Mouse (Mus musculus) midbrain, postnatal 0 days (tissue): ENCODE results near the gene Shroom3. TPM values are rescaled to one million over a fixed set of nuclear protein-coding genes. Genes with fewer than 3 reads are reported as not detected.

Source experiments
- ATAC-seq: fragments of 200-750 bp; cut with Nextera tagmentation; 2 replicates; pipeline ENCODE4 v1.8.0; 2017; ENCODE audit warnings: moderate number of reproducible peaks, mild to moderate bottlenecking, moderate TSS enrichment, moderate library complexity; ENCODE audit not compliant: low FRiP score
- DNase-seq: peaks from one replicate; pipeline ENCODE4 v3.0.0-alpha.2; 2015; ENCODE audit warnings: low spot score
- H3K27ac ChIP-seq: fragments of 300-500 bp; sonication (generic); 2 replicates; pipeline ENCODE4 v1.5.1; 2014; ENCODE audit warnings: low read depth, mild to moderate bottlenecking, low read length, mixed read lengths
- H3K27me3 ChIP-seq: fragments of 300-500 bp; sonication (generic); 2 replicates; pipeline ENCODE4 v1.6.1; 2014; ENCODE audit warnings: low read length, control low read depth, mixed read lengths; ENCODE audit not compliant: insufficient read depth
- H3K36me3 ChIP-seq: fragments of 300-500 bp; sonication (generic); 2 replicates; pipeline ENCODE4 v1.6.1; 2014; ENCODE audit warnings: low read length, control low read depth, mixed read lengths; ENCODE audit not compliant: insufficient read depth
- H3K4me1 ChIP-seq: fragments of 300-500 bp; sonication (generic); 2 replicates; pipeline ENCODE4 v1.6.1; 2014; ENCODE audit warnings: mild to moderate bottlenecking, control low read depth, antibody characterized with exemption, low read length, mixed read lengths; ENCODE audit not compliant: insufficient read depth
- H3K4me2 ChIP-seq: fragments of 300-500 bp; sonication (generic); 2 replicates; pipeline ENCODE4 v1.6.1; 2014; ENCODE audit warnings: low read depth, mild to moderate bottlenecking, low read length, mixed read lengths; ENCODE audit not compliant: poor library complexity, severe bottlenecking
- H3K4me3 ChIP-seq: fragments of 300-500 bp; sonication (generic); 2 replicates; pipeline ENCODE4 v1.5.1; 2014; ENCODE audit warnings: low read depth, mild to moderate bottlenecking, low read length, moderate library complexity
- H3K9ac ChIP-seq: fragments of 300-500 bp; sonication (generic); replicated peaks from 2 replicates; pipeline ENCODE4 v1.6.1; 2014; ENCODE audit warnings: mild to moderate bottlenecking, low read length, moderate library complexity, mixed read lengths; ENCODE audit not compliant: poor library complexity, severe bottlenecking
- H3K9me3 ChIP-seq: fragments of 300-500 bp; sonication (generic); 2 replicates; pipeline ENCODE4 v1.6.1; 2016; ENCODE audit warnings: low read length, control low read depth
- CTCF ChIP-seq: IDR thresholded peaks from 2 replicates; pipeline ENCODE4 v1.5.1; 2016; ENCODE audit warnings: antibody characterized with exemption, mild to moderate bottlenecking
- WGBS: fragments of 180-500 bp; shearing (Covaris S2); extraction: QIAGEN DNeasy Blood & Tissue Kit; methylation state at CpG from one replicate; pipeline ENCODE4 v1.1.7; 2014; 5-methylcytosine and 5-hydroxymethylcytosine counted together
- polyA plus RNA-seq: library from polyadenylated mRNA; unstranded; fragments of >200 nt; fragmentation: Nextera tagmentation; extraction: Ambion mirVana; gene quantifications from 2 replicates; pipeline ENCODE4 v1.2.1, GENCODE M21; 2015
- total RNA-seq: library from RNA; depleted of rRNA; stranded (reverse); fragments of >200 nt; gene quantifications from 2 replicates; pipeline ENCODE4 v1.2.3, GENCODE M21; 2014

Shroom3 gene
- total and polyA plus RNA-seq, 2 experiments from 2014 or later, result 1.2 to 8.1 TPM

- H3K4me3 ChIP-seq, result no peak overlapping the region
- ATAC-seq, result no peak
- WGBS, result 69% methylated on average over 16 of the region's 16 CpGs
- DNase-seq, result peak; percentile 42
- H3K27ac ChIP-seq, result no peak overlapping the region
- H3K9ac ChIP-seq, result no peak overlapping the region
- H3K4me1 ChIP-seq, result no peaks in the 10 kb centered on the region
- no peak overlapping the region for H3K4me2 ChIP-seq
- no peaks in the 10 kb centered on the region for H3K9me3 ChIP-seq
- no peaks in the 10 kb centered on the region for H3K27me3 ChIP-seq
- H3K36me3 ChIP-seq, result no peaks in the 10 kb centered on the region
- no peak for TF ChIP-seq CTCF
Observed at GRCm38 (mm10) chr5:92692206-92693007, 9.2 kb downstream of the Shroom3 start.

GRCm38 (mm10) chr5:92693744-92694143 is 10.5 kb downstream of the Shroom3 start:
- 89% methylated on average over 3 of the region's 3 CpGs for WGBS
- no peak overlapping the region for H3K4me2 ChIP-seq
- ATAC-seq, result no peak
- H3K36me3 ChIP-seq, result no peaks in the 10 kb centered on the region
- no peak overlapping the region for H3K27ac ChIP-seq
- TF ChIP-seq CTCF, result peak; percentile 33; the same call in 1 of the 2 replicates
- no peaks in the 10 kb centered on the region for H3K4me1 ChIP-seq
- H3K9me3 ChIP-seq, result no peaks in the 10 kb centered on the region
- H3K27me3 ChIP-seq, result no peaks in the 10 kb centered on the region
- no peak for DNase-seq
- H3K9ac ChIP-seq, result no peak overlapping the region
- H3K4me3 ChIP-seq, result no peak overlapping the region

GRCm38 (mm10) chr5:92694316-92694995 is 11.2 kb downstream of the Shroom3 start:
- DNase-seq (peak; percentile 73), ATAC-seq (no peak)
- Histone ChIP-seq H3K4me3 (no peak overlapping the region), H3K4me2 (no peak overlapping the region), H3K27me3 (no peaks in the 10 kb centered on the region), H3K9ac (no peak overlapping the region), H3K27ac (no peak overlapping the region), H3K4me1 (no peaks in the 10 kb centered on the region), H3K36me3 (no peaks in the 10 kb centered on the region), H3K9me3 (no peaks in the 10 kb centered on the region)
- 66% methylated on average over 10 of the region's 10 CpGs for WGBS
- no peak for TF ChIP-seq CTCF

- peak overlapping the region; percentile 53 for H3K4me2 ChIP-seq
- no peaks in the 10 kb centered on the region for H3K36me3 ChIP-seq
- ATAC-seq (peak; percentile 31; the same call in 1 of the 2 replicates), DNase-seq (peak; percentile 49)
- no peak overlapping the region; the same call in 1 of the 2 replicates for H3K9ac ChIP-seq
- TF ChIP-seq CTCF, result no peak
- H3K27me3 ChIP-seq, result no peaks in the 10 kb centered on the region
- H3K27ac ChIP-seq, result peak overlapping the region; percentile 8
- peak overlapping the region; percentile 32 for H3K4me3 ChIP-seq
- no peaks in the 10 kb centered on the region for H3K9me3 ChIP-seq
- WGBS, result 1% methylated on average over 15 of the region's 15 CpGs
- no peaks in the 10 kb centered on the region for H3K4me1 ChIP-seq
Observed at GRCm38 (mm10) chr5:92698131-92698836, 15.0 kb downstream of the Shroom3 start.

GRCm38 (mm10) chr5:92698837-92699529 is 15.7 kb downstream of the Shroom3 start:
- Histone ChIP-seq H3K36me3 (no peaks in the 10 kb centered on the region), H3K4me3 (peak overlapping the region; percentile 32), H3K4me1 (no peaks in the 10 kb centered on the region), H3K9me3 (no peaks in the 10 kb centered on the region), H3K27me3 (no peaks in the 10 kb centered on the region), H3K27ac (peak overlapping the region; percentile 8), H3K9ac (peak overlapping the region; percentile 50), H3K4me2 (peak overlapping the region; percentile 53)
- ATAC-seq, result peak; percentile 71
- DNase-seq, result peak; percentile 26
- TF ChIP-seq CTCF, result no peak
- WGBS, result 8% methylated on average over 17 of the region's 17 CpGs
